Mouse (Mus musculus) cerebellum, adult 2 months (tissue): ENCODE data around the gene Mlph. TPM values are rescaled to one million over a fixed set of nuclear protein-coding genes. Genes with fewer than 3 reads are reported as not detected.

Experiments
- DNase-seq, 2 experiments: peaks; one replicate each; pipeline ENCODE4 v3.0.0; 2021
- H3K27ac ChIP-seq: fragments of 200-500 bp; 2 replicates; pipeline ENCODE4 v1.5.1; 2012; ENCODE audit warnings: low read length, control low read depth, inconsistent platforms; ENCODE audit not compliant: insufficient read depth
- H3K27me3 ChIP-seq: fragments of 200-500 bp; 2 replicates; pipeline ENCODE4 v1.6.1; 2012; ENCODE audit warnings: inconsistent platforms, mild to moderate bottlenecking, low read length, moderate library complexity; ENCODE audit not compliant: control insufficient read depth, insufficient read depth
- H3K4me1 ChIP-seq: fragments of 200-500 bp; 2 replicates; pipeline ENCODE4 v1.6.1; 2011; ENCODE audit warnings: low read length; ENCODE audit not compliant: control insufficient read depth, insufficient read depth
- H3K4me3 ChIP-seq: fragments of 200-500 bp; replicated peaks from 2 replicates; pipeline ENCODE3; 2011; ENCODE audit warnings: mild to moderate bottlenecking, low read depth, low read length, control low read depth; ENCODE audit not compliant: insufficient read depth
- CTCF ChIP-seq: fragments of 200-500 bp; IDR thresholded peaks from 2 replicates; pipeline ENCODE4 v1.5.1; 2011; ENCODE audit warnings: low read depth, mild to moderate bottlenecking, control low read depth, low read length, moderate library complexity, borderline replicate concordance; ENCODE audit not compliant: insufficient read depth
- POLR2A ChIP-seq: fragments of 200-500 bp; IDR thresholded peaks from 2 replicates; pipeline ENCODE4 v1.6.1; 2011; ENCODE audit warnings: low read length, control low read depth, borderline replicate concordance; ENCODE audit not compliant: insufficient read depth
- WGBS: fragments of 180-500 bp; shearing (Covaris S2); methylation state at CpG from one replicate; pipeline ENCODE4 v1.1.7; 2018; 5-methylcytosine and 5-hydroxymethylcytosine counted together
- polyA plus RNA-seq: library from polyadenylated mRNA; depleted of rRNA; stranded (reverse); fragments of >200 nt; gene quantifications from 2 replicates; pipeline ENCODE4 v1.2.3, GENCODE M21; 2012

The Mlph gene
- polyA plus RNA-seq, 1 experiment = 2.5 TPM

- 87% methylated on average over 3 of the region's 3 CpGs for WGBS
Measured at GRCm38 (mm10) chr1:90895004-90895403, 19.9 kb upstream of the Mlph start.

GRCm38 (mm10) chr1:90896281-90896680 lies 18.6 kb upstream of the Mlph start:
- no peak for TF ChIP-seq CTCF
- TF ChIP-seq POLR2A = no peak
- no peak for DNase-seq
- 37% methylated on average over 4 of the region's 4 CpGs for WGBS
- Histone ChIP-seq H3K4me3 (no peak overlapping the region), H3K4me1 (peaks cover 9% of the 10 kb centered on the region), H3K27ac (no peak overlapping the region), H3K27me3 (no peaks in the 10 kb centered on the region)

More at GRCm38 (mm10) chr1:90895004-90895403, 19.9 kb upstream of the Mlph start:
- TF ChIP-seq POLR2A (no peak), CTCF (no peak)
- Histone ChIP-seq H3K27ac (no peak overlapping the region), H3K4me1 (peaks cover 9% of the 10 kb centered on the region), H3K27me3 (no peaks in the 10 kb centered on the region), H3K4me3 (no peak overlapping the region)
- no peak for DNase-seq

GRCm38 (mm10) chr1:90896741-90897361 lies 18.0 kb upstream of the Mlph start:
- no peak overlapping the region for H3K4me3 ChIP-seq
- DNase-seq = peak; percentile 81 to 92
- H3K27ac ChIP-seq = no peak overlapping the region; the same call in 1 of the 2 replicates
- peaks cover 9% of the 10 kb centered on the region for H3K4me1 ChIP-seq
- 6% methylated on average over 14 of the region's 14 CpGs for WGBS
- TF ChIP-seq POLR2A (no peak), CTCF (no peak)
- no peaks in the 10 kb centered on the region for H3K27me3 ChIP-seq

- no peak for DNase-seq
- Histone ChIP-seq H3K27ac (no peak overlapping the region), H3K4me1 (peaks cover 9% of the 10 kb centered on the region), H3K4me3 (no peak overlapping the region), H3K27me3 (no peaks in the 10 kb centered on the region)
- TF ChIP-seq POLR2A (no peak), CTCF (no peak)
- 88% methylated on average over 1 of the region's 1 CpGs for whole genome bisulfite sequencing
Measured at GRCm38 (mm10) chr1:90898012-90898411, 16.9 kb upstream of the Mlph start.

GRCm38 (mm10) chr1:90899816-90900215 lies 15.1 kb upstream of the Mlph start:
- Histone ChIP-seq H3K27ac (no peak overlapping the region), H3K4me3 (no peak overlapping the region), H3K27me3 (no peaks in the 10 kb centered on the region), H3K4me1 (peaks cover 9% of the 10 kb centered on the region)
- TF ChIP-seq POLR2A (no peak), CTCF (no peak)
- no peak for DNase-seq
- WGBS = 91% methylated on average over 5 of the region's 5 CpGs

DNA sequence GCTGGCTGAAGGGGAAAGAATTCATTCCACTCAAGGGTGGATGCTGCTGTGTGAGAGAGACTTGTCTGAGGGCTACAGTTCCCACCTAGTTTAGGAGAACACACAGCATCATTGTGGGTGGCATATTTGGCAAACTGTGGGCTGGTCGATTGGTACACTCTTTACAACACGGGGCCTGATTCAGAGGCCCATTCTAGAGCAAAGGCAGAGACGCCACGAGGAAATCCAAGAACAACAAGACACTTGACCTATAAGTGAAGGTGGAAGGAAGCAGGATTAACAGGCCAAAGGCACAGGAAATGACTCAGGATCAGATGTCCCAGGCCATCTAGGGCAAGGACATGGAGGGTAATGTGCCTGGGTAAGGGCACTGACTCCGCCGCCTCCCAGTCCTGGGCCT lies 14.5 kb upstream of the Mlph start:
- WGBS = 91% methylated on average over 6 of the region's 6 CpGs
- H3K4me3 ChIP-seq = no peak overlapping the region
- H3K27me3 ChIP-seq = no peaks in the 10 kb centered on the region
- TF ChIP-seq CTCF (no peak), POLR2A (no peak)
- H3K27ac ChIP-seq = no peak overlapping the region
- H3K4me1 ChIP-seq = peaks cover 9% of the 10 kb centered on the region
- no peak for DNase-seq

GRCm38 (mm10) chr1:90901246-90901645 lies 13.6 kb upstream of the Mlph start:
- Histone ChIP-seq H3K4me3 (no peak overlapping the region), H3K27ac (no peak overlapping the region), H3K4me1 (peaks cover 5% of the 10 kb centered on the region), H3K27me3 (no peaks in the 10 kb centered on the region)
- 77% methylated on average over 4 of the region's 4 CpGs for WGBS
- TF ChIP-seq POLR2A = no peak
- TF ChIP-seq CTCF = no peak
- no peak for DNase-seq

- Histone ChIP-seq H3K4me3 (no peak overlapping the region), H3K4me1 (peaks cover 3% of the 10 kb centered on the region; the same call in 1 of the 2 replicates), H3K27ac (no peak overlapping the region), H3K27me3 (no peaks in the 10 kb centered on the region)
- TF ChIP-seq CTCF = no peak
- no peak for TF ChIP-seq POLR2A
- WGBS = 92% methylated on average over 6 of the region's 6 CpGs
- no peak for DNase-seq
Measured at GRCm38 (mm10) chr1:90901681-90902208, 13.1 kb upstream of the Mlph start.
